14 mouse cellular contexts compared by ENCODE assay signal in the genomic region with DNA sequence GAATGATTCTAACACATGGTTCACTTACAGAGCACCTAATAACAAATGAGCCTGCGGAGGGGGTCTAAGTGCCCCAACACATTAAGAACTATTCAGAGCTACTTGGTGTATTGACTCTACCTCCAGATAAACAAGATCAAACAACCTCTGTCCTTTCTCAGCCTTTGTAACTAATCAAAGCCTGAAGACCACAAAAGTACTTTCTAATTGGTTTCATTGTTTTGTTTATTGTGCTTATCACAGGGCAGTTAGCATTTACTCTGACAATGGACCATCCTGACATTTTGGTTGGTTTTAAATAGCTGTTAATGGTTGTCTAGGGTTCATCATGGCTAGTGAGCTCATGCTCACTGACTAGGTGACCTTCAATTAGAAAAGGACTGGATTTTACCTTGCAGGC.
"Had no signal": no experiment of that assay in that cellular context is flagged by ENCODE, and none has a peak within 500 bp of the region (broad histone marks: within the 10 kb centered on the region; RNA-seq: fewer than 3 reads in every experiment).

No protein-coding gene starts in this region.

- H3K9me3 ChIP-seq: midbrain, embryonic 10.5 days; midbrain, embryonic 13.5 days; midbrain, embryonic 15.5 days; neural tube, embryonic 12.5 days; stomach, embryonic 15.5 days had no signal

- H3K36me3 ChIP-seq: midbrain, embryonic 10.5 days; midbrain, embryonic 13.5 days; midbrain, embryonic 15.5 days; neural tube, embryonic 12.5 days; stomach, embryonic 15.5 days had no signal

- H3K27ac ChIP-seq: midbrain, embryonic 10.5 days; midbrain, embryonic 13.5 days; midbrain, embryonic 15.5 days; neural tube, embryonic 12.5 days; stomach, embryonic 15.5 days; stomach, postnatal 0 days had no signal

- H3K9ac ChIP-seq: lung, embryonic 14.5 days; midbrain, embryonic 13.5 days; midbrain, embryonic 15.5 days; neural tube, embryonic 12.5 days; stomach, embryonic 15.5 days had no signal

- H3K4me3 ChIP-seq: midbrain, embryonic 10.5 days; midbrain, embryonic 13.5 days; midbrain, embryonic 15.5 days; neural tube, embryonic 12.5 days; stomach, embryonic 15.5 days had no signal

- H3K4me1 ChIP-seq: midbrain, embryonic 10.5 days; midbrain, embryonic 13.5 days; midbrain, embryonic 15.5 days; neural tube, embryonic 12.5 days; stomach, embryonic 15.5 days had no signal

- H3K27me3 ChIP-seq: midbrain, embryonic 13.5 days; midbrain, embryonic 15.5 days; neural tube, embryonic 12.5 days; stomach, embryonic 15.5 days had no signal

- H3K4me2 ChIP-seq: lung, embryonic 14.5 days; midbrain, embryonic 13.5 days; midbrain, embryonic 15.5 days; neural tube, embryonic 12.5 days; stomach, embryonic 15.5 days had no signal

- DNase-seq: lung, adult 18-20 months; lung, embryonic 14.5 days; lung, postnatal 10 days; lung, postnatal 4 days; right cerebral cortex, postnatal 14 days; thymus, adult 2 months; thymus, postnatal 25 days; thymus, postnatal 4 days had no signal

- ATAC-seq: midbrain, embryonic 13.5 days; midbrain, embryonic 15.5 days had no signal
